Mouse (Mus musculus): ENCODE measurements around the gene Tmem269.

Gene Tmem269

DNA sequence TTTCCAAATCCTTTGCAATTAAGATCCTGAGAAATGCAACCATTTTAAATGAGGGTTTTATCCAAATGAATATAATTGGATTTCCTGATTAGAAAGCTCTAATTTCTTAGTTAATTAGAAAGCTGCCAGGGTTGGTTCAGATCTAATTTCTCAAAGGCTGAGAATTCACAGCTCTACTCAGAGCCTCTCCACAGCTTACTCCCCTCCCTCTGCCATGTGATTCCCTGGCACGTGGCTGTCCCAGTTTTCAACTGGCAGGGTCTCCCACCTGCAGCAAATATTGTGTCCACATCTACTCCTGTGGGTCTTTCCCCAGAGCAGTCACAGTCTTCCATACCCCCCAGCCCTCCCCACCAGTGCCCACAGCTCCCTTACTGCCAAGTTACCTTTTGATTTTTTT, 34.5 kb downstream of the Tmem269 start:
- DNase-seq (ENCODE audit: low read depth in 1 of 2, low spot score in 2 of 2): no peak

DNA sequence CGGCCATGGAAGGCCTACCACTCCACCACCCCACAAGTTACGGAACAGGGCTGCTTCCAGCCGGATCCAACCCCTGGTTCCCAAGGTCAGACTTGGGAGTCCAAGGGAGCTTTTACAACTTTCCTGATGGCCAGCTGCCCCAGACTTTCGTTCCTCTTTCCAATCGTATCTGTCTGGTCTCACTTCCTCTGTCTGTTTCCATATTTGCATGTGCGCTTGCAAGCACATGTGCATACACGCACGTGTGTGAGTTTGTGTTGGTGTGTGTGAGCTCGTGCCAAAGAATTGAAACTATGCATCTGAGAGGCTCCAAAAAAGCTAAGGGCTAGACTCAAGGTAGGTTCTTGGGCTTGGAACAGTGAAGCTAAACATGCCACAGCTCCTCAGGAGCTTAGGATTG, 36.6 kb downstream of the Tmem269 start:
- DNase-seq (ENCODE audit: low read depth in 1 of 2, low spot score in 2 of 2): peak; percentile 28 to 50

DNA sequence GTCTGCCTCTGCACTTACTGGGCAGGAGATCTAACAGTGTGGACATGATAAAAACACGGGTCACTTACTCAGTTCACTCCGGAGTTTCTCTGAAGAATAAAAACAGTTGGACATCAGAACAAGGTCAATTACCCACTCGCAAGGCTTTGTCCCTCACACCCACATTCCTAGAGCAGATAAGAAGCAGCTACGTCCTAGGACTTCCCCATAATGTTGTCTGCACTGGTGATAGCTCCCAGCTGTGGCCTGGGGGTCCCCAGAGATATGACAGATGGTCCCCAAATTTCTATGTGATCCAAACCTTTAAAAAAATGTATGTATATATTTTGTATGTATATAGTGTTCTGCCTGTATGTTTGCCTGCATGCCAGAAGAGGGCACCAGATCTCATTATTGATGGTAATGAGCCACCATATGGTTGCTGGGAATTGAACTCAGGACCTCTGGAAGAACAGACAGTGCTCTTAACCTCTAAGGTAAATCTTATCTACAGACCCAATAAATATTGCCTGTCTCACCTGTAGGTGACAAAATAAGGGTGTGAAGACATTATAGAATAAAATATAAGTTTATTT, 37.8 kb downstream of the Tmem269 start:
- DNase-seq (ENCODE audit: low read depth in 1 of 2, low spot score in 2 of 2): no peak

DNA sequence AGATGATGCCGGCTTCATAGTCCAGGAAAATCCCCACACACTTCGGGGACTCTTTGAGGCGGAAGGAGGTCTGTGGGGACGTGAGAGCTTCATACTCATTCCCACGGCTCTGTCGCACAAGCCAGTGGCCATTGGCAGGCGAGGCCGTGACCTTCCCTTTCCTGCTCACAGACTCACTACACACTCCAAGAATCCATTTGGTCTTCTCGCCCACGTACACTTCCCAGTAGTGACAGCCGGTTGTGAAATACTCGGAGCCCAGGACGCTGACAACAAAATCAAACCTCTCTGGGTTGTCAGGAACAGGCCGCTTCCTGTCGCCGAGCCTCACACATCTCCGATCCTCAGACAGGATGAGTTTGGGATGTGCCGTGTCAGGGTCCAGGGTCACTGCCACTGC, 39.7 kb downstream of the Tmem269 start:
- DNase-seq (ENCODE audit: low read depth in 1 of 2, low spot score in 2 of 2): no peak

DNA sequence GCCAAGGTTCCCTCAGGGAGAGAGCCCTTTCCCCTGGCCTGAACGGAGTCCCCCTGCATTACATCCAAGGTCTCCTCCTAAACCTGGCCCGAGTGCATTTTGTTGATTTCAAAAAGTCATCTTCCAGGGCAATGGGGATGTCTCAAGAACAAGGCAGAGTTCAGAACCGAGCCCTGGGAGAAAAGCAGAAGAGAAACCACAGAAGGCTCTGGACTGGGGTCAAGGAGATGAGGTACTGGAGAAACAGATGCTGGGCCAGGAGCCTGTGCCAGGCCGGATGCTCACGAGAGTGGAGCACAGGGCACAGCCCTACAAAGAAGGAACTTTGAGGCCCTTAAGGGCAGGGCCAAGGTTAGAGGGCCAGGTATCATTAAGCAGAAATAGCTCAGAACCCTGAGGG, 40.3 kb downstream of the Tmem269 start:
- peak in 1 of 2 experiments; percentile 34 for DNase-seq (ENCODE audit: low read depth in 1 of 2, low spot score in 2 of 2)

DNA sequence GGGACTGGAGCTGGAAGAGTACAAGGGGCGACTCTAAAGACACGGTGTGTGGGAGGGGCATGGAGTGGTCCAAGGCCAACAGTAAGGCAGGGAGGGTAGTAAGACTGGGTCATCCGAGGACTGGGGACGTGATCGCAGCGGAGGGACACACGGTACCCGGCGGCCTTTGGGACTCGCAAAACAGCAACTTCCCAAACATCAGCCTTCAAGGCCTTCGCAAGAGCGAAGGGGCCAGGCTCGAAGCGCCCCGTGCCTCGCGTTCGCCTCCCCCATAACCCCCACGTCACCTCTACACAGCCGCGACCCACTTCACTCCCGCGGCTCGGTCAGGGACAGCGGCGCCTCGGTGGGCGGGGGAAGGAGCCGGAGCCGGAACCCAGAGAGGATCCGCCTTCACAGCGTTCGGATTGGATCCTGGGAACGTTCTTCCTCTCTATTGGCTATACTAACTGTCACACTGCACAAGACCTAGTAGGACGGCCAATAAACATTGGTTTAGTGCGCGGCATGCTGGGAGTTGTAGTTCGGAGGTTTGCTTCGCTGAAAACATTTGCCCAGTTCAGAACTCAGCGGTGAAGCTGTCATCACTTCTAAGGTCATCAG, 44.1 kb downstream of the Tmem269 start, which contains the start of gene Zfp691:
Zfp691 (minus strand) TSS at position 345 of the 603 bp plus-strand sequence.
- peak; percentile 80 to 85 for DNase-seq (ENCODE audit: low read depth in 1 of 2, low spot score in 2 of 2)

DNA sequence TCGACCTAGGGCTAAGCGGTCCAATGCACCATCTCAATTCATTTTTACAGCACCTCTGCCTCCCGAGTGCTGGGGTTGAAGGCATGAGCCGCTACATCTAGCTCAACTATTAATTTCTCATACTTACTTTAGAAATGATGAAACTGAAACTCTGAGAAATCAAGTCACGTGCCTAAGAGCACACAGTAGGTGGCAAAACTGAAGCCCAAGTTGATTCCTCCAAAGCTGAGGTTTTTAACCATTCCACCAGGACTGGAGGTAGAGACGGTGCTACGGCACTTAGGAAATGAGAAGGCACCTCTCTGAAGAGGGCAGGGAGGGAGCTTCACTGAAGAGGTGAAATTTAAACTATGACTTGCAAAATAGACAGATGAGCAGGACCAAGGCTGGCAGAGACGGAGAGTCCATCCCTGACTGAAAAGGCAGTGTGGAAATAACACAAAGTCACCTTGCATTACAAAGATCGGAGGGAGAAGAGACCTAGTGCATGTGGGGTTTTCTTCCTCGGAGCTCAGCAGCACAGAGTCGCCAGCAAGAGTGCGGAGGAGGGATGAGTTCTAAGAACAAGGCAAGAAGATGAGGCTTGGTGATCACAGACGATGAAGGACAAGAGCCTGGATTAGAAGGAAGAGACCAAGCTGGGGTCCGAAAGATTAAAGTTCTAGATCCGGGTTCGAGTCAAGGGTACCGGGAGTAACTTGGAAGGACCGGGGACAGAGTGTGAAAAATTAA, 44.9 kb downstream of the Tmem269 start:
- DNase-seq (ENCODE audit: low read depth in 1 of 2, low spot score in 2 of 2): no peak

DNA sequence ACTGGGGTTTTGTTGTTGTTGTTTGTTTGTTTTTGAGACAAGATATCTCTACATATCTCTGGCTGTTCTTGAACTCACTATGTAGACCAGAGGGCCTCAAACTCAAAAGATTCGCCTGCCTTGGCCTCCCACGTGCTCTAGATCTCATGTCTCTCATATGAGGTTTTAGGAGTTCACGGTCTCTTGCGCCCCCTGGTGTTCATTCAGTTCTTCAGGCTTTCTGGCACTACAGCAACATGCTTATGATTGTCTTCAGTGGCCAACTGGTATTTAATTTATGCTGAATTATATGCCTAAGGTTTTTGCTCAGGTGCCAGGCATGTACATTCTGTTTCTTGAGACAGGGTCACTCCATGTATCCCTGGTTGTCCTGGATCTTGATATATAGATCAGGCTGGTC, 50.4 kb downstream of the Tmem269 start:
- peak; percentile 30 to 69 for DNase-seq (ENCODE audit: low read depth in 1 of 2, low spot score in 2 of 2)

DNA sequence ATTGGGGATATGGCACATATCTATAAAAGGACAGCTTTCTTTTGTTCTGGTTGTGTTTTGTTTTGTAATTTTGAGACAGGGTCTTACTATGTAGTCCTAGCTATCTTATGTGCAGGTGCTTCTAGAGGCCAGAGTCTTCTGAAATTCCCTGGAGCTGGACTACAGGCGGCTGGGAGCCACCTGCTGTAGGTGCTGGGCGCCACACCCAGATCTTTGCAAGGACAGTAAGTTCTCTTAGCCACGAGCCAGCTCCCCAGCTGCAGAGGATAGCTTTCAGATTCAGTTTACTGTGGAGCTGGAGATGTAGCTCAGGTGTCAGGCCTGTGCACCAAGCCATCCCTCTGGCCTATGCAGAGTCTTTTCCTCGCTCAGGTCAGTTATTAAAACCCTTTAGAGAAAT, 50.9 kb downstream of the Tmem269 start:
- DNase-seq (ENCODE audit: low read depth in 1 of 2, low spot score in 2 of 2): no peak

DNA sequence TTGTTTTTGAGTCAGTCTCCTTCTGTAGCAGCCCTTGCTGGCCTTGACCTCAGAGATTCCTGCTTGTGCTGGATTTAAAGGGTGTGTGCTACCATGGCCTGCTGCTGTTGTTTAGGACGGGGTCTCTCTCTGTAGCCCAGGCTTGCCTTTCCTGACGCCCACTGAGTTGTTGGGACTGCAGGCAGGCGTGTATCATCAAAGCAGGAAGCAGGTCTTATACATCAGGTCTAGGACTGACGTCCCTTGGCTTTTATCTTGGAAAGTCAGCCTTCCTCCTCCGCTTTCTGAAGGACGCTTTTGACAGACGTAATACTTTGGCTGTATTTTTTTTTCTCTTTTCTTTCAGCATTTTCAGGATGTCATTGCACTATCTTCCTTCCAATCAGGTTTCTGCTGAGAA, 52.1 kb downstream of the Tmem269 start:
- DNase-seq (ENCODE audit: low read depth in 1 of 2, low spot score in 2 of 2): no peak

DNA sequence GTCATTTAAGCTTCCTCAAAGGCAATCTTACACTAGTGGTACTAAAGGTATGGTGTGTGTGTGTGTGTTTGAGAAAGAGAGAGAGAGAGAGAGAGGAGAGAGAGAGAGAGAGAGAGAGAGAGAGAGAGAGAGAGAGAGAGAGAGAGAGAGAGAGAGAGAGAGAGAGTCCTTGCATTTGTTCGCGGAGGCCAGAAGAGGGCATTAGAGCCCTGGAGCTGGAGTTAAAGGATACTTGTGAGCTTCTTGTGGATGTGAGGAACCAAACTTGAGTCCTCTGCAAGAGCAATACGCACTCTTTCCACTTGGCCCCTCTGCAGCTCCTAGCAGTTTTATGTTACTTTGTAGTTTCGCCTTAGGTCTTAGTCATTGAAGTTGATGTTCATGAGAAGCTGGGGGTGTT, 55.0 kb downstream of the Tmem269 start:
- DNase-seq (ENCODE audit: low read depth in 1 of 2, low spot score in 2 of 2): no peak

DNA sequence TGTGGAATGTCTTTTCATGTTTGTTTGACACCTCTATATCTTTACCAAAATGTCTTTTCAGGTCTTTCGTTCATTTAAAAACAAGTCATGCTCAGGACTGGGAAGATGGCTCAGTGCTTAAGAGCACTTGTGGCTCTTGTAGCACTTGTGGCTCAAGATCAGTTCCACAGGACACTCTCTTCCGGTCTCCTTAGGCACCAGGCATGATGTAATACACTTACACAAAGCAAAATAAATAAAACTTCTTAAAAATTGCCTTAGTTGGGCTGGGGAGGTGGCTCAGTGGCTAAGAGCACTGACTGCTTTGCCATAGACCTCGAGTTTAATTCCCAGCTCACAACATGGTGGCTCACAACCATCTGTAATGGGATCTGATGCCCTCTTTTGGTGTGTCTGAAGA, 56.7 kb downstream of the Tmem269 start:
- DNase-seq (ENCODE audit: low read depth in 1 of 2, low spot score in 2 of 2): no peak

DNA sequence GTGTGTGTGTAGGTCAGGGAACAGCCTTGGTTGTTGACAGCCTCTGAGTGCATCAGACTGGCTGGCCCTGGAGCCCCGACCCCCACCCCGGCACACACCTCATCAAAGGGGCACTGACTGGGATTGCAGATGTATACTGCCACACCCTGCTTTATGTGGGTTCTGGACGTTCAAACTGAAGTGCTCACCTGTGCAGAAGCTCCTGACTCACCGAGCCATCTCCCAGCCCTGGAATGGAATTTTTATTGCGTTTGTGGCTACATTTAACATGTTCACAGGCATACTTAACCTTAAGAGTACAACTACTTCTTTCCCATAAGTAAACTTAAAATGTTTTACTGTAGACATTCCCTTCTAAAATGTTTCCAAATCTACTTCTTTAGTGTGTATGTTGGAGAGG, 60.1 kb downstream of the Tmem269 start:
- DNase-seq (ENCODE audit: low read depth in 1 of 2, low spot score in 2 of 2): no peak

DNA sequence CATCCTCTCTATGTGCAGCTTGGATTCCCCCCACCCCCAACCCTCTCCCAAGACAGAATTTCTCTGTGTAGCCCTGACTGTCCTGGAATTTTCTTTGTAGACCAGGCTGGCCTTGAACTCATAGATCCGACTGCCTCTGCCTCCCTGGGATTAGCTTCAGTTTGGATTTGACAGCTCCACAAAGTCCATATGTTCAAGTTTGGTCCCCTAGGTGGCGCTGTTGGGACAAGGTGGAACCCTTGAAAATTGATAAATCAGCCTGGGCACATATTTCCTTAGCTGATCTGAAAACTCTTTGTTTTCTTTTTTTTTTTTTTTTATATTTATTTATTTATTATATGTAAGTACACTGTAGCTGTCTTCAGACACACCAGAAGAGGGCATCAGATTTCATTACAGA, 60.8 kb downstream of the Tmem269 start:
- peak in 1 of 2 experiments; percentile 46 for DNase-seq (ENCODE audit: low read depth in 1 of 2, low spot score in 2 of 2)

All from monocyte, adult 2 months (primary cell).